Mouse (Mus musculus): ENCODE results near the gene Stac.

Gene Stac

DNA sequence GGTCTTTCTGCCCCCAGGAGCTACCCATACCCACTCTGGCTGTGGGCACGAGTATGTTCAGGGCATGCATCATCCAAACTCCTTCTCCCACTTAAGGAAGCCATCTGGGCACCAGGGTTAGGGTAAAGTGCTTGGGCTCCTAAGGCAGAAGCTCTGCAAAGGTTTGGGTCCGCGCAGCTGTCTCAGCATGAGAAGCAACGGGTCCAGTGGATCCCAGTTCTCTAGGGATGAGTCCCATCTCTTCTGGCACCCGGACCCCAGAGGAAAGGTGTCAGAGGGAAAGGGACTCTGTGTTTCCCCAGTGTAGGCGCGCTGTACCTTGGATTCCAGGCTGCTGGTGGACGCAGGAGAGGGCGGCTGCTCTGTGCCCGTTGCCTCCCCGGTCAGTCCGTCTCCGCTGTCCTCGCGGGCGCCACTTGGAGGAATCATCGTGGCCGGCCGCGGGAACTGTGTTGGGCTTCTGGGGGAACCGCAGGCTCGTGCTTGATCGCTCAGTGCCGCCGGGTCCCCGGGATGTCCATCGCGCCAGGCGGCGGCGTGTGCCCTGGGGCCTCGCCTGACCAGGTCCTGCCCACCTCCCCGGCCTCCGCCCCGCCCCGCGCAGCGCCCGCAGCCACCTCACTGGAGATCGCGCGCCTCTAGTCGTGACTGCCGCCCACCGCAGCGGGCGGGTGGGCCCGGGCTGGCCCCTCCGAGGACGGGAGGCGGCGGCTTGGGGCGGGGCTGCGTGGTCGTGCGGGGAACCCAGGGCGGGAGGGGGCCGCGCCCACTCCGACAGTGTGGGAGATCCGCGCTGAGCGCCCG, at the start of gene Stac:
Gene Stac, minus strand, starts transcription at position 669 of the 804 bp plus-strand sequence.
- peak; percentile 8 for DNase-seq

DNA sequence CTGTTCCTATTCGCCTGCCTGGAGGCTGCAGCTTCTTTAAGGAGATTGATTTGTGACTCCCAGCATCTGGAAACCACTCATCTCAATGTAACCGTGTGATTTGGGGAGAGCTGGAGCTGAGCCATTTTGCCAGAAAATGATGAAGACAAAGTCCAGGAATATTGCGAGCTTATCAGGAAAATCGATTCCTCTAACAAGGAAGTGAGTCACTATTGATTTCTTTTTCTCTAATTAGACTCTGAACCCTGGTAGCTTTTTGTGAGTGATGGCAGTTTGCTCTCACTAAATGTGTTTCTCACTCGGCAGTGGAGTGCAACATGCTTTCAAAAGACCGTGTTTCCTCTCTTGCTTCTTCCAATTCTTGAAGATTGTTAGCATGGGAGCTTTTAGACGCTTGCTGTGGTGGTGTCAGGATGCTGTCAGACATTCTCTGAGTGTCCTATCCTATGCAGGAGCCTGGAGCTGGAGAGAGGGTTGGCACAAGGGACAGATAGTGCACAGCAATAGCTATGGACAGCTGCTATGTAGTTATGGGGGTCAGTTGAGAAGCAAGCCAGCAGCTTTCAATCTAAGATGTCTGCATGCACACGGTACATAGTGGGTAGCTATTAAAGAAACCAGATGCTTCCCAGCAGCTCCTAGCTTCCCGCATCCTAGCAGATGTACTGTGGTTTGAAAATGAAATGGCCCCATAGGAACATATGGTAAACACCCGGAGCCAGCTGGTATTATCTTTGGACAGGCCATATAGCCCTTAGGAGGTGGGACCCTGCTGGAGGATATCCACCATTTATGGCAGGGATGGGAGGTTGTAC, 49.5 kb upstream of the Stac start:
- DNase-seq: no peak

DNA sequence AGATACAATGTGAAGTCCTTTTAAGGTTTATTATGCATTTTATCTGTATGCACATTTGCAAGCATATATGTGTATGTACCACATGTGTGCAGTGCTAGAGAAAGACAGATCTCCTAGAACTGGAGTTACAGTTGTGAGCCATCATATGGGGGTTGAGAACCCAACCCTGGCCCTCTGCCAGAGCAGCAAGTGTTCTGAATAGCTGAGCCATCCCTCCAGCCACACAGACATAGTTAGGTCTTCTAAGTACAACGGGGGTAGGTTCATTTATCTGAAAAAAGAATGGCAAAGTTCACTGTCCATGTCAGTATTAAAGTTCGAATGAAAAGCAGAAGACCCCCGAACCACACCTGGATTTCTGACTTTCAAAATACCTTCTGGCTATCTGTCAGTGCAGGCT, 48.9 kb upstream of the Stac start:
- no peak for DNase-seq

DNA sequence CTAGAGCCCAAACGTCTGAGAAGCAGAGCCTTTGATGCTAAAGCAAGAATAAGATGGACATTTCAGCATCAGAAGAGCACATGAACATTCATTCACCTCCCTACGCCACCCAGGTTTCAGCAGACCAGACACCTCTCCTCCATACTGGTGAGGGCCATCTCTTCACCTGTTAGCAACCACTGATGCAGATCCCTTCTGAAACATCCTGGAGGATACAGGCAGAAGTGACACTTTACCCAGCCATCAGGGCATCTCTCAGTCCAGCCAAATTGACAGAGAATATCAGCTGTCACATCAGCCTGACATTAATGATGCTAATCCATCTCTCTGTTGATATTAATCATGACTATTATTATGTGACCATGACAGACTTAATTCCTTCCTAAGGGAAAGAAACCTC, 47.6 kb upstream of the Stac start:
- no peak for DNase-seq

GRCm38 (mm10) chr9:111735931-111736330, 45.8 kb upstream of the Stac start:
- no peak for DNase-seq

DNA sequence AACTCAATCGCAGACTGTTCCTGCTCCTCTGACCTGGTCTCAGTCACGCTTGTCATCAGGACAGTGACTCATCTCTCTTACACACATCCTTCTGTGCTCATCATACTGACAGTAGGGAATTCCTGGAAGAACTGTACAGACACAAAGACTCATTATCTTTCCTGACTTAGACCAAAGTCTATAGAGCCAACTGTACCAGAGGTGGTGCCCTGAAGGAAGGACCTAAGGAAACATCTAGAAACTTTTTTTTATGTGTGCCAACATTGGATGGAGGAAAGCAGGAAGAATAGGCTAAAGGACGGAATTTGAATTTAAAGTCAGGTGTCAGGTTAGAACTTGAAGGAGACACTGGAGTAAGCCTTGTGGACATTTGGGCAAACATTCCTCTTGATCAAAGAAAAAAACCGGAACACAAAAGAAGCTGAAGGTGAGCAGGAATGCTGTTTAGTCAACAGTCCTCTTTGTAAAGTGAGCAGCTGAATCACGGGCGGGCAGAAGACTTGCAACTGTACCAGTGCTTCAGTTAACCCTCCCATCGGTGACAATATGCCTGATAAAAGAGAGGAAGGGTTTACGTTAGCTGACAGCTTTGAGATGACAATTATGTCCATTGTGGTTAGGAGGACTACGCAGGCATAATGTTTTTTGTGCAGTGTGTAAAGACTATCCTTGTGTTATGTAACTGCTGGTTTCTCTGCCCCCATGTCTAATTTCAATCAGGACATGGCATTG, 42.0 kb upstream of the Stac start:
- DNase-seq: no peak

DNA sequence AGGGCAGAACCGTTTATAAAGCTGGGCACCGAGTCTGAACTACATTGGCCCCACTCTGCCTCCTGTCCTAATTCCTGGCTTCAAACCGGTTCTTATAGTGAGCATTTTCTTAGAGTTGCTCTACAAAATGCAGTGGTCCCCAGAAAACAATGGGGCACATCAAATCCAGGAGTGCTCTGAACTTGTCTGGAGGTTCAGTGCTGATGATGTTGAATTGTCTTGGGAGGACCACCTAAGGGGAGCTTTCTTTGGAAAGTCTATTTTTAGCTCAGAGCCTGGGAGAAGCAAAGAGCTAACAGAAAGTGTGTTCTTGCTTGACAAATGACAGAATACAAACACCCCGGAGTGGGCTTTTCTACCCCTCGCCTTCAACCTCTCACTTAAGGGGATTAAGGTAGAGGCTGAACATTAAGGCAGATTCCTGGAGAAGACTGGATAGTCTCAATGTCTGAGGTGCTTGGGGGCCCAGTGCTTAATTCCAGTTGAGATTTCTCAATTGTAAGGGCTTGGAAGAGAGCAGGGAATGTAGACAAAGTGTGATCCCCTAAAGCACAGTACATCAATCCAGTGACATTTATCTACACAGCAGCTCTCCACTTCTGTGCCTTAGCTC, 34.9 kb upstream of the Stac start:
- no peak for DNase-seq

- DNase-seq: no peak
Observed at GRCm38 (mm10) chr9:111714457-111714856, 24.3 kb upstream of the Stac start.

GRCm38 (mm10) chr9:111700101-111700500, 10.0 kb upstream of the Stac start:
- no peak for DNase-seq

- DNase-seq: no peak
Observed at GRCm38 (mm10) chr9:111690484-111690855, 322 bp upstream of the Stac start.

DNA sequence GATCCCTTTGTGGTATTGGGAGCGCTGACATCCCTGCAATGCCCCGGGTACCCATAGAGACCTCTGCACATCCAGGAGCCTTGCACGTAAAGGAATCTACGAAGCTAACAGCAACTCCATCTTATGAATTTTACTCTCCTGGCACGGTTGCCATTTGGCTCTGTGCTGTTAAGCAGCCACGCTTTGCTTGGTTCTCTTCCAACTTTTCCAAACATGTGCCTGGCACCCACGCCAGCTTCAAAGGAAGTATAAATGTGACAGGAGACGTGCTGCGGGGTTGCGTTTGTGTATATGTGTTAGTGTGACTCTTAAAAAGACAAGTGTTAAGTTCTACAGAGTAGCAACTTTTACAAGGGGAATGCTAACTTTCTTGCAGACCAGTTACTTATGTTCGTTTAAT, 1.0 kb downstream of the Stac start:
- no peak for DNase-seq

- no peak for DNase-seq
Observed at GRCm38 (mm10) chr9:111684170-111684569, 6.0 kb downstream of the Stac start.

GRCm38 (mm10) chr9:111679516-111679915, 10.6 kb downstream of the Stac start:
- no peak for DNase-seq

GRCm38 (mm10) chr9:111669816-111670215, 20.3 kb downstream of the Stac start:
- DNase-seq: no peak

DNA sequence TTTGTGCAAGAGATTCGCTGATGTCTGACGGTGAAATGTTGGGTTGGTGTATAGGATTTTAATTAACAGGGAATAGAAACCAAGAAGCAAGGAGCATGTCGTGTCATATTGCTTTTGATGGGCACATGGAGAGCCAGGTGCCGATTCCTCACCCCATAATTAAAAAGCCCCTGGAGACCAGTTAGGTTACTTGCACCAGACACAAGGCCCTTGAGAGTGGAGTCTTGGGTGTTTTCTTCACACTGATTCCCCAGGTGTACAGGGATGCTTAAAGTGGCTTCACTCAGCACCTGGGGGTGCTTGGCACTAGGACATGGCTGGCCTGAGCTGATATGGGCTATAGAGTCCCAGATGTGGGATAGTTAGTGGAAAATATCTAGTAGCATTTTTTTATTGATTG, 35.1 kb downstream of the Stac start:
- DNase-seq: no peak

- DNase-seq: no peak
Observed at GRCm38 (mm10) chr9:111644228-111644627, 45.9 kb downstream of the Stac start.

GRCm38 (mm10) chr9:111643369-111643768, 46.8 kb downstream of the Stac start:
- DNase-seq: no peak

DNA sequence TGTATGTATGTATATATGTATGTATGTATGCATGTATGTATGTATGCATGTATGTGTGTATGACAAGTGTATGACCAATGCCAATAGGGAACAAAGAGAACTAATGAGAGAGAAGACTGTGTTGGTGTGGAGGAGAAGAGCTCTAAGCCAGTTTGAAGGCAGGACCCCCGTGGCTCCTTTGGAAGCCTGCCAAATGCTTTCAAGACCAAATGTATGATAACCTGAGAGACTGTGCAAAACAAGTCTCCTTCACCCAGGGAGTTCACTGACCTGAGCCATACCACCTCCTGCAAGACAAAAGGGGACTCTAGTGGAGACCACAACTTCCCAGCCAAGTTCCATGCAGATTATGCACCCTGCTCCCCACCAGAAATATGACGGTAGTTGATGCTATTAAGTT, 52.5 kb downstream of the Stac start:
- no peak for DNase-seq

GRCm38 (mm10) chr9:111632833-111633232, 57.3 kb downstream of the Stac start:
- no peak for DNase-seq

- DNase-seq: no peak
Observed at GRCm38 (mm10) chr9:111621191-111621590, 69.0 kb downstream of the Stac start.

DNA sequence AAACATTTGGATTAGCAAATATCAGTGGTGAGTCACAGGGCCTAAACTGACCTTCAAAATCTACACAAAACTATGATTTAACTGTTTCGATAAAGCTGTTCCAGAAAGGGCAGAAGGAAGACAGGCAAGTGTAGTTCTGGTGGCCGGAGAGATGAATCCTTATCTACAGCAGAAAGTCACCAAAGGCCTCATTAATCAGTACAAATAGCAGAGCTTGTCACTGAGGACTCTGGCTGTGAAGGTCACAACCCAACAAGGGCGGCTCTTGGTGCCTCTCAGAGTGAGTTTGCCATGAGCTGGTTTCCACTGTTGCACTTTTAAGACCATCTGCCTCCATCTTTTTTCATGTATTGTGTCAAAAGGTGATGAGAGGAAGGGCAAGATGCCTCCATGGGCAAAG, 78.8 kb downstream of the Stac start:
- DNase-seq: no peak

GRCm38 (mm10) chr9:111608762-111609161, 81.4 kb downstream of the Stac start:
- no peak for DNase-seq

GRCm38 (mm10) chr9:111606603-111607002, 83.5 kb downstream of the Stac start:
- DNase-seq: no peak

Measured in lung, postnatal 10 days (tissue).